Mouse (Mus musculus) C2C12 (cell line): ENCODE measurements around the gene St6gal1.

ENCODE experiments used
- CEBPB ChIP-seq: IDR thresholded peaks from one replicate; pipeline ENCODE4 v1.6.1; 2011; ENCODE audit warnings: low read depth, mild to moderate bottlenecking, control low read depth, moderate library complexity
- CTCF ChIP-seq: IDR thresholded peaks from one replicate; pipeline ENCODE4 v1.5.1; 2011; ENCODE audit not compliant: control insufficient read depth, insufficient read depth, insufficient read length
- FOSL1 ChIP-seq: IDR thresholded peaks from one replicate; pipeline ENCODE4 v1.8.0; 2011; ENCODE audit warnings: mild to moderate bottlenecking, low read length; ENCODE audit not compliant: poor library complexity, insufficient read depth, severe bottlenecking
- MAX ChIP-seq: IDR thresholded peaks from one replicate; pipeline ENCODE4 v1.6.1; 2011; ENCODE audit warnings: mild to moderate bottlenecking, control low read depth
- MYOD1 ChIP-seq: IDR thresholded peaks from one replicate; pipeline ENCODE4 v1.6.1; 2011; ENCODE audit warnings: low read depth; ENCODE audit not compliant: control insufficient read depth, insufficient read length
- MYOG ChIP-seq: IDR thresholded peaks from one replicate; pipeline ENCODE4 v1.6.1; 2011; ENCODE audit not compliant: control insufficient read depth, insufficient read length; ENCODE audit errors: extremely low read depth
- USF1 ChIP-seq: IDR thresholded peaks from one replicate; pipeline ENCODE4 v1.6.1; 2011; ENCODE audit warnings: low read depth, mild to moderate bottlenecking, control low read depth, moderate library complexity

DNA sequence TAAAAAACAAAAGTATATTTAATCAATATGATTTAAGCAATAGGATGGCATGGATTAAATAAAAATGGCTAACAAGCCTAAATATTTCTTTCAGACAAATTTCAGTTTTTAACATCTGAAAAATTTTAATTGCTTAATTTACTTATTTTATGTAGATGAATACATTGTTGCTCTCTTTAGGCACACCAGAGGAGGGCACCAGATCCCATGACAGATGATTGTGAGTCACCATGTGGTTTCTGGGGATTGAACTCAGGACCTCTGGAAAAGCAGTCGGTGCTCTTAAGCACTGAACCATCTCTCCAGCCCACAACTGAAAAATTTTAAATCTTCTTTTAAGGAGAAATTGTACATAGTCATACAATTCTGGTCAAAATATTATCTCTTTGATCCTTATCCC lies 34.9 kb upstream of the St6gal1 start:
- TF ChIP-seq CTCF (no peak), MAX (no peak), USF1 (no peak), MYOD1 (no peak), MYOG (no peak), CEBPB (no peak), FOSL1 (no peak)
